Mouse (Mus musculus): ENCODE results near the gene Clcnkb. TPM values are rescaled to one million over a fixed set of nuclear protein-coding genes. Genes with fewer than 3 reads are reported as not detected.

The Clcnkb gene
- total and polyA plus RNA-seq, 2 experiments from 2014 or later = 0.65 to 0.87 TPM

GRCm38 (mm10) chr4:141454581-141455350, 39.0 kb upstream of the Clcnkb start:
- 70% methylated on average over 14 of the region's 14 CpGs for WGBS
- peaks cover 26% of the 10 kb centered on the region for H3K36me3 ChIP-seq (replicated peaks; ENCODE audit: control insufficient read depth, insufficient read depth, low read length)
- no peak overlapping the region for H3K4me2 ChIP-seq (ENCODE audit: low read depth, low read length)
- DNase-seq (ENCODE audit: low spot score) (no peak), ATAC-seq (ENCODE audit: insufficient read depth, low read depth) (no peak)
- TF ChIP-seq EP300 (IDR thresholded peaks at IDR 0.05; ENCODE audit: low read depth) (no peak), CTCF (IDR thresholded peaks at IDR 0.05; ENCODE audit: low read depth) (no peak)
- H3K27me3 ChIP-seq (ENCODE audit: control insufficient read depth, insufficient read depth, low read length) = no peaks in the 10 kb centered on the region
- H3K27ac ChIP-seq (ENCODE audit: low read depth) = no peak overlapping the region
- no peak overlapping the region for H3K9ac ChIP-seq (replicated peaks; ENCODE audit: low read depth, low read length)
- no peaks in the 10 kb centered on the region for H3K9me3 ChIP-seq (replicated peaks; ENCODE audit: control insufficient read depth, low read length)
- peaks cover 8% of the 10 kb centered on the region; the same call in 1 of the 2 replicates for H3K4me1 ChIP-seq (ENCODE audit: control insufficient read depth, insufficient read depth)
- H3K4me3 ChIP-seq (ENCODE audit: low read depth, low read length) = no peak overlapping the region

- H3K9ac ChIP-seq (replicated peaks; ENCODE audit: low read depth, low read length) = no peak overlapping the region
- no peak overlapping the region for H3K4me3 ChIP-seq (ENCODE audit: low read depth, low read length)
- WGBS = 89% methylated on average over 9 of the region's 9 CpGs
- no peak for TF ChIP-seq CTCF (IDR thresholded peaks at IDR 0.05; ENCODE audit: low read depth)
- no peak for TF ChIP-seq EP300 (IDR thresholded peaks at IDR 0.05; ENCODE audit: low read depth)
- no peaks in the 10 kb centered on the region for H3K4me1 ChIP-seq (ENCODE audit: control insufficient read depth, insufficient read depth)
- H3K27me3 ChIP-seq (ENCODE audit: control insufficient read depth, insufficient read depth, low read length) = no peaks in the 10 kb centered on the region
- ATAC-seq (ENCODE audit: insufficient read depth, low read depth) (no peak), DNase-seq (ENCODE audit: low spot score) (no peak)
- H3K9me3 ChIP-seq (replicated peaks; ENCODE audit: control insufficient read depth, low read length) = no peaks in the 10 kb centered on the region
- no peak overlapping the region for H3K27ac ChIP-seq (ENCODE audit: low read depth)
- H3K36me3 ChIP-seq (replicated peaks; ENCODE audit: control insufficient read depth, insufficient read depth, low read length) = peaks cover 53% of the 10 kb centered on the region
- no peak overlapping the region for H3K4me2 ChIP-seq (ENCODE audit: low read depth, low read length)
Measured at GRCm38 (mm10) chr4:141451916-141452450, 36.2 kb upstream of the Clcnkb start.

GRCm38 (mm10) chr4:141451251-141451650, 35.4 kb upstream of the Clcnkb start:
- Histone ChIP-seq H3K27ac (ENCODE audit: low read depth) (no peak overlapping the region), H3K27me3 (ENCODE audit: control insufficient read depth, insufficient read depth, low read length) (no peaks in the 10 kb centered on the region), H3K4me3 (ENCODE audit: low read depth, low read length) (no peak overlapping the region), H3K36me3 (replicated peaks; ENCODE audit: control insufficient read depth, insufficient read depth, low read length) (peaks cover 50% of the 10 kb centered on the region), H3K9me3 (replicated peaks; ENCODE audit: control insufficient read depth, low read length) (no peaks in the 10 kb centered on the region), H3K9ac (replicated peaks; ENCODE audit: low read depth, low read length) (no peak overlapping the region), H3K4me1 (ENCODE audit: control insufficient read depth, insufficient read depth) (0 out of 2 replicates have a peak, but pooled peaks cover 1% of the 10 kb centered on the region), H3K4me2 (ENCODE audit: low read depth, low read length) (no peak overlapping the region)
- DNase-seq (ENCODE audit: low spot score) (no peak), ATAC-seq (ENCODE audit: insufficient read depth, low read depth) (no peak)
- no peak for TF ChIP-seq CTCF (IDR thresholded peaks at IDR 0.05; ENCODE audit: low read depth)
- no peak for TF ChIP-seq EP300 (IDR thresholded peaks at IDR 0.05; ENCODE audit: low read depth)
- 84% methylated on average over 2 of the region's 2 CpGs for WGBS

GRCm38 (mm10) chr4:141446211-141446610, 30.4 kb upstream of the Clcnkb start:
- ATAC-seq (ENCODE audit: insufficient read depth, low read depth) (no peak), DNase-seq (ENCODE audit: low spot score) (no peak)
- 64% methylated on average over 7 of the region's 7 CpGs for WGBS
- Histone ChIP-seq H3K4me1 (ENCODE audit: control insufficient read depth, insufficient read depth) (peaks cover 23% of the 10 kb centered on the region), H3K9ac (replicated peaks; ENCODE audit: low read depth, low read length) (no peak overlapping the region), H3K4me2 (ENCODE audit: low read depth, low read length) (no peak overlapping the region), H3K4me3 (ENCODE audit: low read depth, low read length) (no peak overlapping the region), H3K27ac (ENCODE audit: low read depth) (no peak overlapping the region), H3K27me3 (ENCODE audit: control insufficient read depth, insufficient read depth, low read length) (no peaks in the 10 kb centered on the region), H3K9me3 (replicated peaks; ENCODE audit: control insufficient read depth, low read length) (no peaks in the 10 kb centered on the region), H3K36me3 (replicated peaks; ENCODE audit: control insufficient read depth, insufficient read depth, low read length) (peaks cover 28% of the 10 kb centered on the region)
- no peak for TF ChIP-seq EP300 (IDR thresholded peaks at IDR 0.05; ENCODE audit: low read depth)
- TF ChIP-seq CTCF (IDR thresholded peaks at IDR 0.05; ENCODE audit: low read depth) = no peak

GRCm38 (mm10) chr4:141445328-141445720, 29.5 kb upstream of the Clcnkb start:
- 8% methylated on average over 14 of the region's 14 CpGs for WGBS
- Histone ChIP-seq H3K27ac (ENCODE audit: low read depth) (no peak overlapping the region), H3K9ac (replicated peaks; ENCODE audit: low read depth, low read length) (peak overlapping the region; percentile 82), H3K4me2 (ENCODE audit: low read depth, low read length) (peak overlapping the region; percentile 94), H3K4me3 (ENCODE audit: low read depth, low read length) (peak overlapping the region; percentile 99), H3K27me3 (ENCODE audit: control insufficient read depth, insufficient read depth, low read length) (no peaks in the 10 kb centered on the region), H3K36me3 (replicated peaks; ENCODE audit: control insufficient read depth, insufficient read depth, low read length) (peaks cover 28% of the 10 kb centered on the region), H3K9me3 (replicated peaks; ENCODE audit: control insufficient read depth, low read length) (no peaks in the 10 kb centered on the region), H3K4me1 (ENCODE audit: control insufficient read depth, insufficient read depth) (peaks cover 23% of the 10 kb centered on the region)
- no peak for TF ChIP-seq EP300 (IDR thresholded peaks at IDR 0.05; ENCODE audit: low read depth)
- TF ChIP-seq CTCF (IDR thresholded peaks at IDR 0.05; ENCODE audit: low read depth) = no peak
- DNase-seq (ENCODE audit: low spot score) (no peak), ATAC-seq (ENCODE audit: insufficient read depth, low read depth) (no peak)

Measured in heart, postnatal 0 days (tissue).